Mouse (Mus musculus) heart, postnatal 0 days (tissue): ENCODE results near the gene AI464131.

Experiments
- CTCF ChIP-seq: IDR thresholded peaks from 2 replicates; pipeline ENCODE4 v1.5.1; 2016; ENCODE audit warnings: antibody characterized with exemption, control low read depth, low read depth
- EP300 ChIP-seq: IDR thresholded peaks from 2 replicates; pipeline ENCODE4 v1.6.1; 2016; ENCODE audit warnings: antibody characterized with exemption, low read depth

GRCm38 (mm10) chr4:41507326-41507924, 4.5 kb upstream of the AI464131 start:
- TF ChIP-seq CTCF (no peak), EP300 (no peak)
